Mouse (Mus musculus) right cerebral cortex, postnatal 36 days (tissue): Measurements from ENCODE around the gene Mpp5.

Experiments used
- DNase-seq, 2 experiments: peaks; one replicate each; pipeline ENCODE4 v3.0.0; 2022; ENCODE audit warnings: low spot score in 2 of 2, mixed read lengths in 1 of 2

The Mpp5 gene

GRCm38 (mm10) chr12:78748557-78749377 lies at the start of gene Mpp5:
TSS of gene Mpp5 (plus strand) at chr12:78748907.
- peak; percentile 95 for DNase-seq

GRCm38 (mm10) chr12:78717783-78718182 lies 30.9 kb upstream of the Mpp5 start:
- DNase-seq: no peak

GRCm38 (mm10) chr12:78727723-78728122 lies 21.0 kb upstream of the Mpp5 start:
- no peak for DNase-seq

GRCm38 (mm10) chr12:78739633-78740032 lies 9.1 kb upstream of the Mpp5 start:
- DNase-seq: no peak

- DNase-seq: no peak
Observed at GRCm38 (mm10) chr12:78740289-78740688, 8.4 kb upstream of the Mpp5 start.

- DNase-seq: no peak
Observed at GRCm38 (mm10) chr12:78746226-78746625, 2.5 kb upstream of the Mpp5 start.

- DNase-seq: no peak
Observed at GRCm38 (mm10) chr12:78747406-78747805, 1.3 kb upstream of the Mpp5 start.

- DNase-seq: peak; percentile 1 to 12
Observed at GRCm38 (mm10) chr12:78748113-78748512, 594 bp upstream of the Mpp5 start.

- DNase-seq: peak; percentile 23 to 32
Observed at GRCm38 (mm10) chr12:78749378-78749801, 683 bp downstream of the Mpp5 start.

GRCm38 (mm10) chr12:78761979-78762378 lies 13.3 kb downstream of the Mpp5 start:
- no peak for DNase-seq

GRCm38 (mm10) chr12:78769031-78769713 lies 20.5 kb downstream of the Mpp5 start:
- no peak for DNase-seq

GRCm38 (mm10) chr12:78773211-78773610 lies 24.5 kb downstream of the Mpp5 start:
- DNase-seq: no peak

- no peak for DNase-seq
Observed at GRCm38 (mm10) chr12:78777916-78778315, 29.2 kb downstream of the Mpp5 start.

GRCm38 (mm10) chr12:78778423-78779067 lies 29.8 kb downstream of the Mpp5 start:
- no peak for DNase-seq

GRCm38 (mm10) chr12:78788266-78788873 lies 39.7 kb downstream of the Mpp5 start:
- no peak for DNase-seq

GRCm38 (mm10) chr12:78790791-78791190 lies 42.1 kb downstream of the Mpp5 start:
- DNase-seq: no peak

- no peak for DNase-seq
Observed at GRCm38 (mm10) chr12:78794236-78794635, 45.5 kb downstream of the Mpp5 start.

GRCm38 (mm10) chr12:78800036-78800435 lies 51.3 kb downstream of the Mpp5 start:
- no peak for DNase-seq

- no peak for DNase-seq
Observed at GRCm38 (mm10) chr12:78801836-78802235, 53.1 kb downstream of the Mpp5 start.

- DNase-seq: no peak
Observed at GRCm38 (mm10) chr12:78814437-78814836, 65.7 kb downstream of the Mpp5 start.

- DNase-seq: no peak
Observed at GRCm38 (mm10) chr12:78834496-78834895, 85.8 kb downstream of the Mpp5 start.

- no peak for DNase-seq
Observed at GRCm38 (mm10) chr12:78839906-78840305, 91.2 kb downstream of the Mpp5 start.
